Mouse (Mus musculus): ENCODE data around the gene Ccn2. TPM values are rescaled to one million over a fixed set of nuclear protein-coding genes. Genes with fewer than 3 reads are reported as not detected.
A peak's percentile ranks its signal among the peaks of the same experiment; 100 is the strongest.

Gene Ccn2
- total and polyA plus RNA-seq, 3 experiments = 4.4 TPM; not detected in 2

GRCm38 (mm10) chr10:24625060-24625701 lies 29.9 kb downstream of the Ccn2 start:
- Histone ChIP-seq H3K9me3 (replicated peaks) (no peaks in the 10 kb centered on the region), H3K27me3 (ENCODE audit: insufficient read depth, low read length) (0 out of 2 replicates have a peak, but pooled peaks cover 4% of the 10 kb centered on the region), H3K4me1 (ENCODE audit: insufficient read depth, low read depth, low read length) (peaks cover 34% of the 10 kb centered on the region), H3K4me3 (ENCODE audit: low read depth, low read length) (no peak overlapping the region), H3K36me3 (replicated peaks) (no peaks in the 10 kb centered on the region)
- DNase-seq (ENCODE audit: low spot score) (no peak), ATAC-seq (ENCODE audit: extremely low read depth, insufficient number of reproducible peaks, low FRiP score, poor library complexity, severe bottlenecking) (no peak)
- peak; percentile 68 for TF ChIP-seq CTCF (IDR thresholded peaks at IDR 0.05; ENCODE audit: low read depth, low read length)
- no peak for TF ChIP-seq GATA2 (IDR thresholded peaks at IDR 0.05; ENCODE audit: borderline replicate concordance, low read depth, low read length)
- TF ChIP-seq GATA1 (IDR thresholded peaks at IDR 0.05; ENCODE audit: borderline replicate concordance, low read length) = no peak

- H3K9me3 ChIP-seq (replicated peaks) = no peaks in the 10 kb centered on the region
- peaks cover 48% of the 10 kb centered on the region for H3K4me1 ChIP-seq (ENCODE audit: insufficient read depth, low read depth, low read length)
- no peak for ATAC-seq (ENCODE audit: extremely low read depth, insufficient number of reproducible peaks, low FRiP score, poor library complexity, severe bottlenecking)
- H3K4me3 ChIP-seq (ENCODE audit: low read depth, low read length) = no peak overlapping the region
- TF ChIP-seq POLR2AphosphoS5 (IDR thresholded peaks at IDR 0.05; ENCODE audit: insufficient replicate concordance, low read depth, low read length) (no peak), CTCF (IDR thresholded peaks at IDR 0.05; ENCODE audit: low read depth, low read length) (no peak), TAL1 (conservative IDR thresholded peaks at IDR 0.05; ENCODE audit: low read depth, low read length) (no peak), GATA2 (IDR thresholded peaks at IDR 0.05; ENCODE audit: borderline replicate concordance, low read depth, low read length) (no peak), GATA1 (IDR thresholded peaks at IDR 0.05; ENCODE audit: borderline replicate concordance, low read length) (no peak)
- no peak for DNase-seq (ENCODE audit: low spot score)
- H3K36me3 ChIP-seq (replicated peaks) = no peaks in the 10 kb centered on the region
- H3K27me3 ChIP-seq (ENCODE audit: insufficient read depth, low read length) = 0 out of 2 replicates have a peak, but pooled peaks cover 4% of the 10 kb centered on the region
Measured at GRCm38 (mm10) chr10:24627262-24627661, 32.0 kb downstream of the Ccn2 start.

GRCm38 (mm10) chr10:24628466-24628865 lies 33.2 kb downstream of the Ccn2 start:
- H3K36me3 ChIP-seq (replicated peaks) = no peaks in the 10 kb centered on the region
- DNase-seq (ENCODE audit: low spot score) (no peak), ATAC-seq (ENCODE audit: extremely low read depth, insufficient number of reproducible peaks, low FRiP score, poor library complexity, severe bottlenecking) (no peak)
- H3K27me3 ChIP-seq (ENCODE audit: insufficient read depth, low read length) = 0 out of 2 replicates have a peak, but pooled peaks cover 4% of the 10 kb centered on the region
- TF ChIP-seq POLR2AphosphoS5 (IDR thresholded peaks at IDR 0.05; ENCODE audit: insufficient replicate concordance, low read depth, low read length) (no peak), TAL1 (conservative IDR thresholded peaks at IDR 0.05; ENCODE audit: low read depth, low read length) (no peak), GATA1 (IDR thresholded peaks at IDR 0.05; ENCODE audit: borderline replicate concordance, low read length) (no peak), CTCF (IDR thresholded peaks at IDR 0.05; ENCODE audit: low read depth, low read length) (no peak), GATA2 (IDR thresholded peaks at IDR 0.05; ENCODE audit: borderline replicate concordance, low read depth, low read length) (no peak)
- H3K9me3 ChIP-seq (replicated peaks) = no peaks in the 10 kb centered on the region
- H3K4me1 ChIP-seq (ENCODE audit: insufficient read depth, low read depth, low read length) = peaks cover 54% of the 10 kb centered on the region
- no peak overlapping the region; the same call in 1 of the 2 replicates for H3K4me3 ChIP-seq (ENCODE audit: low read depth, low read length)

- peak; percentile 87 for ATAC-seq (ENCODE audit: extremely low read depth, insufficient number of reproducible peaks, low FRiP score, poor library complexity, severe bottlenecking)
Measured at GRCm38 (mm10) chr10:24629086-24629720, 34.0 kb downstream of the Ccn2 start.

GRCm38 (mm10) chr10:24630469-24631081 lies 35.3 kb downstream of the Ccn2 start:
- no peaks in the 10 kb centered on the region for H3K36me3 ChIP-seq (replicated peaks)
- no peak overlapping the region for H3K4me3 ChIP-seq (ENCODE audit: low read depth, low read length)
- peak; percentile 30 for DNase-seq (ENCODE audit: low spot score)
- no peak for TF ChIP-seq POLR2AphosphoS5 (IDR thresholded peaks at IDR 0.05; ENCODE audit: insufficient replicate concordance, low read depth, low read length)
- TF ChIP-seq TAL1 (conservative IDR thresholded peaks at IDR 0.05; ENCODE audit: low read depth, low read length) = no peak
- TF ChIP-seq GATA1 (IDR thresholded peaks at IDR 0.05; ENCODE audit: borderline replicate concordance, low read length) = no peak
- TF ChIP-seq GATA2 (IDR thresholded peaks at IDR 0.05; ENCODE audit: borderline replicate concordance, low read depth, low read length) = no peak
- 0 out of 2 replicates have a peak, but pooled peaks have one; percentile 44 for TF ChIP-seq CTCF (IDR thresholded peaks at IDR 0.05; ENCODE audit: low read depth, low read length)
- peaks cover 61% of the 10 kb centered on the region for H3K4me1 ChIP-seq (ENCODE audit: insufficient read depth, low read depth, low read length)
- no peak for ATAC-seq (ENCODE audit: extremely low read depth, insufficient number of reproducible peaks, low FRiP score, poor library complexity, severe bottlenecking)
- no peaks in the 10 kb centered on the region for H3K27me3 ChIP-seq (ENCODE audit: insufficient read depth, low read length)
- no peaks in the 10 kb centered on the region for H3K9me3 ChIP-seq (replicated peaks)

More at GRCm38 (mm10) chr10:24629086-24629720, 34.0 kb downstream of the Ccn2 start:
- Histone ChIP-seq H3K36me3 (replicated peaks) (no peaks in the 10 kb centered on the region), H3K4me3 (ENCODE audit: low read depth, low read length) (peak overlapping the region; percentile 17; the same call in 1 of the 2 replicates), H3K4me1 (ENCODE audit: insufficient read depth, low read depth, low read length) (peaks cover 57% of the 10 kb centered on the region), H3K9me3 (replicated peaks) (no peaks in the 10 kb centered on the region), H3K27me3 (ENCODE audit: insufficient read depth, low read length) (no peaks in the 10 kb centered on the region)
- DNase-seq (ENCODE audit: low spot score) = peak; percentile 23
- TF ChIP-seq TAL1 (conservative IDR thresholded peaks at IDR 0.05; ENCODE audit: low read depth, low read length) (peak; percentile 85), POLR2AphosphoS5 (IDR thresholded peaks at IDR 0.05; ENCODE audit: insufficient replicate concordance, low read depth, low read length) (no peak)

- no peaks in the 10 kb centered on the region for H3K9me3 ChIP-seq (replicated peaks)
- H3K4me1 ChIP-seq (ENCODE audit: insufficient read depth, low read depth, low read length) = peaks cover 67% of the 10 kb centered on the region
- ATAC-seq (ENCODE audit: extremely low read depth, insufficient number of reproducible peaks, low FRiP score, poor library complexity, severe bottlenecking) = no peak
- H3K36me3 ChIP-seq (replicated peaks) = no peaks in the 10 kb centered on the region
- H3K4me3 ChIP-seq (ENCODE audit: low read depth, low read length) = no peak overlapping the region
- no peak for TF ChIP-seq CTCF (IDR thresholded peaks at IDR 0.05; ENCODE audit: low read depth, low read length)
- TF ChIP-seq POLR2AphosphoS5 (IDR thresholded peaks at IDR 0.05; ENCODE audit: insufficient replicate concordance, low read depth, low read length) = no peak
- TF ChIP-seq GATA1 (IDR thresholded peaks at IDR 0.05; ENCODE audit: borderline replicate concordance, low read length) = no peak
- TF ChIP-seq GATA2 (IDR thresholded peaks at IDR 0.05; ENCODE audit: borderline replicate concordance, low read depth, low read length) = no peak
- TF ChIP-seq TAL1 (conservative IDR thresholded peaks at IDR 0.05; ENCODE audit: low read depth, low read length) = no peak
- no peak for DNase-seq (ENCODE audit: low spot score)
- no peaks in the 10 kb centered on the region for H3K27me3 ChIP-seq (ENCODE audit: insufficient read depth, low read length)
Measured at GRCm38 (mm10) chr10:24631122-24631521, 35.9 kb downstream of the Ccn2 start.

All from G1E (cell line).